Comparison of ENCODE assay signal across 12 mouse cellular contexts in the genomic region with DNA sequence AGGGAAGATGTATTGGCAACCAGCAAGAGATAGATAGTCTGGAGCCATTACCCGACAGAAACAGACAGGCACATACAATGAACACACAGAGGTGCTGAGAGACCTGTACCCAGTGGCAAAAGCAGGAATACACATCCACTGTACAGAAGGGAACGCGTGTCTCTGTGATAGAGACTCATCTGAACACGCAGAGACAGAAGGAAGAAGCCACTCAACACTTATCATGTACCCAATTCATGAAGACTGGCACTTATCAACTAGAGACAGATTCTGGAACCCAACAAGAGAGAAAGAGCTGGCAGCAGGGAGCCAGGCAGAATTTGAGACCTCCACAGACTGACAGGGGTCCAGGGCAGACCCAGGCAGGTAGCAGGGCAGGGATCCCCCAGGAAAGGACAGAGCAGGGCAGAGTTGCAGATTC. TPM values are rescaled to one million over a fixed set of nuclear protein-coding genes. Genes with fewer than 3 reads are reported as not detected.
DNase-seq lines count a peak whose midpoint lies in the region; ATAC-seq and TF ChIP-seq lines count a peak whose summit lies in the region.
"Had no signal": no experiment of that assay in that cellular context is flagged by ENCODE, and none has a peak within 500 bp of the region (broad histone marks: within the 10 kb centered on the region; RNA-seq: fewer than 3 reads in every experiment).

No protein-coding gene starts in this region.

- no peak overlapping the region for H3K4me3 ChIP-seq in kidney, embryonic 15.5 days (replicated peaks)
- H3K4me3 ChIP-seq in E14TG2a.4 (replicated peaks; ENCODE audit: low read length) = 0 out of 2 replicates have a peak overlapping the region, but pooled peaks have one; percentile 26
- H3K4me3 ChIP-seq in liver, embryonic 13.5 days (replicated peaks) = peak overlapping the region; percentile 67
- H3K4me3 ChIP-seq: limb, embryonic 15.5 days; midbrain, embryonic 15.5 days; neural tube, embryonic 13.5 days had no signal

- H3K36me3 ChIP-seq in kidney, embryonic 15.5 days = peaks cover 27% of the 10 kb centered on the region
- H3K36me3 ChIP-seq in E14TG2a.4 (ENCODE audit: insufficient read depth, low read length) = peaks cover 87% of the 10 kb centered on the region
- H3K36me3 ChIP-seq in liver, embryonic 13.5 days = peaks cover 35% of the 10 kb centered on the region
- H3K36me3 ChIP-seq: midbrain, embryonic 15.5 days had no signal

- ATAC-seq in kidney, embryonic 15.5 days (replicated peaks; ENCODE audit: low FRiP score) = 0 out of 2 replicates have a peak, but pooled peaks have one; percentile 35
- peak; percentile 85 for ATAC-seq in liver, embryonic 13.5 days (ENCODE audit: low read depth)
- ATAC-seq: intestine, postnatal 0 days; midbrain, embryonic 15.5 days had no signal

- 88% methylated on average over 4 of the region's 4 CpGs for WGBS in kidney, embryonic 15.5 days
- 11% methylated on average over 4 of the region's 4 CpGs for WGBS in liver, embryonic 13.5 days (ENCODE audit: insufficient replicate concordance)

- H3K4me1 ChIP-seq in kidney, embryonic 15.5 days = peaks cover 13% of the 10 kb centered on the region; the same call in 1 of the 2 replicates
- peaks cover 93% of the 10 kb centered on the region for H3K4me1 ChIP-seq in E14TG2a.4 (replicated peaks; ENCODE audit: low read depth, low read length)
- H3K4me1 ChIP-seq in liver, embryonic 13.5 days (replicated peaks) = peaks cover 83% of the 10 kb centered on the region
- H3K4me1 ChIP-seq: midbrain, embryonic 15.5 days; neural tube, embryonic 13.5 days had no signal

- no peak overlapping the region for H3K4me2 ChIP-seq in kidney, embryonic 15.5 days
- peak overlapping the region; percentile 76 for H3K4me2 ChIP-seq in liver, embryonic 13.5 days
- H3K4me2 ChIP-seq: limb, embryonic 15.5 days; midbrain, embryonic 15.5 days; neural tube, embryonic 13.5 days had no signal

- no peak for DNase-seq in kidney, adult 8-10 months
- peak; percentile 40 for DNase-seq in c-Kit-positive CD71-positive TER-119-negative erythroid progenitor cells, embryonic 14.5 days (ENCODE audit: low read depth)
- no peak for DNase-seq in liver, embryonic 13.5 days
- DNase-seq in thymus, postnatal 0 days (ENCODE audit: low spot score) = no peak
- no peak for DNase-seq in ovary, postnatal 14 days (ENCODE audit: low spot score)
- no peak for DNase-seq in heart, adult 8-10 months (ENCODE audit: low spot score)

- H3K9ac ChIP-seq in kidney, embryonic 15.5 days = no peak overlapping the region
- peak overlapping the region; percentile 77 for H3K9ac ChIP-seq in liver, embryonic 13.5 days
- H3K9ac ChIP-seq: limb, embryonic 15.5 days; midbrain, embryonic 15.5 days; neural tube, embryonic 13.5 days had no signal

- H3K9me3 ChIP-seq in kidney, embryonic 15.5 days (replicated peaks) = no peaks in the 10 kb centered on the region
- no peaks in the 10 kb centered on the region for H3K9me3 ChIP-seq in E14TG2a.4 (ENCODE audit: low read length)
- no peaks in the 10 kb centered on the region for H3K9me3 ChIP-seq in liver, embryonic 13.5 days (replicated peaks)
- H3K9me3 ChIP-seq: limb, embryonic 15.5 days; midbrain, embryonic 15.5 days; neural tube, embryonic 13.5 days had no signal

- no peak overlapping the region for H3K27ac ChIP-seq in kidney, embryonic 15.5 days
- peak overlapping the region; percentile 95 for H3K27ac ChIP-seq in liver, embryonic 13.5 days
- H3K27ac ChIP-seq: limb, embryonic 15.5 days; midbrain, embryonic 15.5 days; neural tube, embryonic 13.5 days had no signal

- H3K27me3 ChIP-seq in kidney, embryonic 15.5 days = no peaks in the 10 kb centered on the region
- H3K27me3 ChIP-seq in E14TG2a.4 (ENCODE audit: insufficient read depth, low read length) = no peaks in the 10 kb centered on the region
- no peaks in the 10 kb centered on the region for H3K27me3 ChIP-seq in liver, embryonic 13.5 days
- H3K27me3 ChIP-seq: limb, embryonic 15.5 days; midbrain, embryonic 15.5 days; neural tube, embryonic 13.5 days had no signal

- no peak for TF ChIP-seq CTCF in E14TG2a.4 (conservative IDR thresholded peaks at IDR 0.05; ENCODE audit: low read length)

RNA-seq across cellular contexts. Expression of a gene that starts 14.2 kb away (rescaled TPM):
- 44.5 and 47.5 TPM in 2 replicates for polyA plus RNA-seq in kidney, embryonic 15.5 days (2015; fragmentation: Nextera tagmentation; extraction: Ambion mirVana)
- polyA plus RNA-seq in liver, embryonic 13.5 days (2015; fragmentation: Nextera tagmentation; extraction: Ambion mirVana) = 50.3 and 54.2 TPM in 2 replicates
- 37.3 and 38.8 TPM in 2 replicates for polyA plus RNA-seq in thymus, postnatal 0 days (2015; fragmentation: Nextera tagmentation; extraction: Ambion mirVana)
- 1 to 10 TPM; 4.0 to 6.5 (median 4.7) TPM for total RNA-seq in heart, adult 8-10 months (2022)
